22 mouse cellular contexts compared by ENCODE assay signal in the genomic region with DNA sequence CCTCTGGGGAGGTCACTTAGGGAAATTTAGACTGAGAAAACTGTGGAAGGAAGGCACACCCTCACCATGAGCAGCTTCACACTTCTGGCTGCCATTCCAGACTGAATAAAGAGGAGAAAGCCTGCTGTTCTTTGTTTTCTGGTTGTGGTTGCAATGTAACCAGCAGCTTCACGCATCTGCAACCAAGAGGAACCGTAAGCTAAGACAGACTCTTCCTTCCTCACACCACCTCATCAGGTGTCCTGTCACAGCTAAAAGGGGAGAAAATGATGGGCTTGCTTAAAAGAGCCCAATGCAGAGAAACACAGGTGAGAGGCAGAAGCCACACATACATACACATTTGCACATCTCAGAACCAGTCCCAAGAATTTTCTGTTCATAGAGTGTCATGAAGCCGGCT. TPM values are rescaled to one million over a fixed set of nuclear protein-coding genes. Genes with fewer than 3 reads are reported as not detected.
DNase-seq lines count a peak whose midpoint lies in the region; ATAC-seq and TF ChIP-seq lines count a peak whose summit lies in the region.
"Had no signal": no experiment of that assay in that cellular context is flagged by ENCODE, and none has a peak within 500 bp of the region (broad histone marks: within the 10 kb centered on the region; RNA-seq: fewer than 3 reads in every experiment).

No protein-coding gene starts in this region.

- no peak for TF ChIP-seq CTCF in spleen, adult 2 months (IDR thresholded peaks at IDR 0.05; ENCODE audit: extremely low read depth, insufficient read depth, insufficient read length, insufficient replicate concordance)

- no peak overlapping the region for H3K9ac ChIP-seq in intestine, embryonic 16.5 days (ENCODE audit: low read depth, low read length)
- H3K9ac ChIP-seq: embryonic facial prominence, embryonic 12.5 days; forebrain, embryonic 13.5 days; forebrain, embryonic 15.5 days; forebrain, postnatal 0 days had no signal

- no peak overlapping the region for H3K4me3 ChIP-seq in spleen, adult 2 months (ENCODE audit: extremely low read depth, insufficient read depth, insufficient read length)
- no peak overlapping the region for H3K4me3 ChIP-seq in intestine, embryonic 16.5 days (ENCODE audit: low read length)
- H3K4me3 ChIP-seq: embryonic facial prominence, embryonic 10.5 days; embryonic facial prominence, embryonic 12.5 days; forebrain, embryonic 13.5 days; forebrain, embryonic 15.5 days had no signal

- no peak overlapping the region for H3K4me2 ChIP-seq in intestine, embryonic 16.5 days (ENCODE audit: low read depth, low read length)
- H3K4me2 ChIP-seq: embryonic facial prominence, embryonic 12.5 days; forebrain, embryonic 13.5 days; forebrain, embryonic 15.5 days had no signal

- H3K4me1 ChIP-seq in spleen, adult 2 months (ENCODE audit: control insufficient read depth, insufficient read depth, insufficient read length): no peaks in the 10 kb centered on the region; the same call in 1 of the 2 replicates
- no peaks in the 10 kb centered on the region for H3K4me1 ChIP-seq in intestine, embryonic 16.5 days (ENCODE audit: control insufficient read depth, insufficient read depth, low read length)
- H3K4me1 ChIP-seq: embryonic facial prominence, embryonic 10.5 days; embryonic facial prominence, embryonic 12.5 days; forebrain, embryonic 13.5 days; forebrain, embryonic 15.5 days had no signal

- H3K9me3 ChIP-seq in intestine, embryonic 16.5 days (ENCODE audit: control insufficient read depth, low read length): 0 out of 2 replicates have a peak, but pooled peaks cover 3% of the 10 kb centered on the region

- no peaks in the 10 kb centered on the region for H3K36me3 ChIP-seq in spleen, adult 2 months (ENCODE audit: control insufficient read depth, insufficient read depth, low read length)
- H3K36me3 ChIP-seq in splenic B cell, adult 2 months (ENCODE audit: control insufficient read depth, insufficient read depth, low read length, poor library complexity, severe bottlenecking): no peaks in the 10 kb centered on the region
- no peaks in the 10 kb centered on the region for H3K36me3 ChIP-seq in intestine, embryonic 16.5 days (ENCODE audit: control insufficient read depth, insufficient read depth, low read length)
- H3K36me3 ChIP-seq: embryonic facial prominence, embryonic 10.5 days; embryonic facial prominence, embryonic 12.5 days; forebrain, embryonic 15.5 days had no signal

- ATAC-seq in intestine, embryonic 16.5 days: no peak
- ATAC-seq: forebrain, embryonic 13.5 days; forebrain, embryonic 15.5 days; forebrain, postnatal 0 days had no signal

- peak overlapping the region; percentile 62 for H3K27ac ChIP-seq in spleen, adult 2 months (ENCODE audit: insufficient read depth, low read length)
- no peak overlapping the region for H3K27ac ChIP-seq in intestine, embryonic 16.5 days (ENCODE audit: low read length)
- H3K27ac ChIP-seq: embryonic facial prominence, embryonic 10.5 days; embryonic facial prominence, embryonic 12.5 days; forebrain, embryonic 13.5 days; forebrain, embryonic 15.5 days had no signal

- 55% methylated on average over 3 of the region's 3 CpGs for WGBS in spleen, adult 2 months
- WGBS in intestine, embryonic 16.5 days: 93% methylated on average over 3 of the region's 3 CpGs

- no peaks in the 10 kb centered on the region for H3K27me3 ChIP-seq in spleen, adult 2 months (ENCODE audit: control insufficient read depth, insufficient read depth, low read length)
- no peaks in the 10 kb centered on the region for H3K27me3 ChIP-seq in splenic B cell, adult 2 months (ENCODE audit: control insufficient read depth, insufficient read depth, low read length, poor library complexity, severe bottlenecking)
- H3K27me3 ChIP-seq in intestine, embryonic 16.5 days (replicated peaks; ENCODE audit: control insufficient read depth, insufficient read depth, low read length): no peaks in the 10 kb centered on the region
- H3K27me3 ChIP-seq: embryonic facial prominence, embryonic 12.5 days; forebrain, embryonic 13.5 days; forebrain, embryonic 15.5 days had no signal

- TF ChIP-seq POLR2A in spleen, adult 2 months (IDR thresholded peaks at IDR 0.05; ENCODE audit: low read depth, low read length): no peak

- peak in 1 of 2 experiments; percentile 30 for DNase-seq in spleen, adult 2 months (ENCODE audit: low read depth in 1 of 2, low spot score in 2 of 2)
- no peak for DNase-seq in spleen, adult 12 weeks (ENCODE audit: low spot score)
- peak; percentile 81 for DNase-seq in A20 (ENCODE audit: low read depth, low spot score)
- DNase-seq in B cell, adult 2 months: peak; percentile 34 to 38
- peak; percentile 68 for DNase-seq in splenic B cell, adult 2 months (ENCODE audit: low read depth, low spot score)
- DNase-seq in natural killer cell, adult 2 months (ENCODE audit: low spot score in 2 of 2): no peak
- DNase-seq: adrenal gland, adult 2 months; adrenal gland, postnatal 10 days; adrenal gland, postnatal 25 days; cerebellum, adult 11-12 months; cerebellum, adult 2 months; cerebellum, adult 9-10 months; cerebellum, postnatal 10 days; cerebellum, postnatal 25 days; forebrain, postnatal 0 days had no signal

RNA-seq across cellular contexts. Expression of a gene that starts 25.3 kb away (rescaled TPM):
- polyA plus RNA-seq in spleen, adult 2 months (2012; rRNA removed): 63.7 and 80.7 TPM in 2 replicates
- 0.53 and 0.84 TPM in 2 replicates for polyA plus RNA-seq in intestine, embryonic 16.5 days (2015; fragmentation: Nextera tagmentation; extraction: Ambion mirVana)
- polyA plus RNA-seq: C2C12; forebrain, embryonic 11.5 days; forebrain, embryonic 13.5 days; forebrain, postnatal 0 days had no signal

Comparison
In these comparisons a context has a peak if more than half of its experiments do, and no peak if none do; other contexts are left out.
1. DNase-seq: peak in A20 (single experiment), B cell, adult 2 months (2 of 2) and splenic B cell, adult 2 months (single experiment); none in spleen, adult 12 weeks (single experiment) and natural killer cell, adult 2 months (0 of 2).
2. RNA of a gene that starts 25.3 kb away (polyA plus RNA-seq): 63.7 to 80.7 TPM in spleen, adult 2 months; 0.53 to 0.84 TPM in intestine, embryonic 16.5 days; every median in the first group is over 10 times any median in the second.